Mouse (Mus musculus): ENCODE measurements around the gene Slc25a19. TPM values are rescaled to one million over a fixed set of nuclear protein-coding genes. Genes with fewer than 3 reads are reported as not detected.

Slc25a19 gene
- polyA plus RNA-seq, 1 experiment from 2014 or later: 24.3 TPM

- no peaks in the 10 kb centered on the region for H3K27me3 ChIP-seq (ENCODE audit: control insufficient read depth, insufficient read depth, low read length)
- H3K4me1 ChIP-seq (ENCODE audit: control insufficient read depth, insufficient read depth, low read length): peaks cover 15% of the 10 kb centered on the region; the same call in 1 of the 2 replicates
- H3K9ac ChIP-seq (replicated peaks; ENCODE audit: low read depth, low read length): peak overlapping the region; percentile 52
- no peak; the same call in 1 of the 2 replicates for ATAC-seq (ENCODE audit: insufficient number of reproducible peaks, insufficient read depth, low FRiP score, low read depth)
- WGBS: under 1% methylated on average over 16 of the region's 16 CpGs
- no peaks in the 10 kb centered on the region for H3K9me3 ChIP-seq (ENCODE audit: control insufficient read depth, low read depth, low read length)
- peaks cover 6% of the 10 kb centered on the region; the same call in 1 of the 2 replicates for H3K36me3 ChIP-seq (ENCODE audit: control insufficient read depth, insufficient read depth, low read length)
- H3K4me3 ChIP-seq (ENCODE audit: low read depth, low read length): peak overlapping the region; percentile 66
- H3K27ac ChIP-seq (ENCODE audit: low read length): peak overlapping the region; percentile 92
- peak overlapping the region; percentile 47 for H3K4me2 ChIP-seq (replicated peaks; ENCODE audit: low read depth, low read length)
These were observed 14.8 kb downstream of the Slc25a19 start for GRCm38 (mm10) chr11:115613138-115613945.

- Histone ChIP-seq H3K27me3 (ENCODE audit: control insufficient read depth, insufficient read depth, low read length) (no peaks in the 10 kb centered on the region), H3K4me2 (replicated peaks; ENCODE audit: low read depth, low read length) (peak within 1 kb of the TSS; percentile 47), H3K27ac (ENCODE audit: low read length) (peak within 1 kb of the TSS; percentile 92), H3K4me1 (ENCODE audit: control insufficient read depth, insufficient read depth, low read length) (peaks cover 15% of the 10 kb centered on the region; the same call in 1 of the 2 replicates), H3K9me3 (ENCODE audit: control insufficient read depth, low read depth, low read length) (no peaks in the 10 kb centered on the region), H3K36me3 (ENCODE audit: control insufficient read depth, insufficient read depth, low read length) (peaks cover 14% of the 10 kb centered on the region), H3K4me3 (ENCODE audit: low read depth, low read length) (peak within 1 kb of the TSS; percentile 66), H3K9ac (replicated peaks; ENCODE audit: low read depth, low read length) (peak within 1 kb of the TSS; percentile 52)
- WGBS: under 1% methylated on average over 42 of the region's 80 CpGs
- peak; percentile 83 for ATAC-seq (ENCODE audit: insufficient number of reproducible peaks, insufficient read depth, low FRiP score, low read depth)
These were observed 15.5 kb downstream of the Slc25a19 start, which contains the start of gene Mif4gd for GRCm38 (mm10) chr11:115612410-115613137. Mif4gd (minus strand) TSS chr11:115612969.

GRCm38 (mm10) chr11:115612059-115612409 is 16.1 kb downstream of the Slc25a19 start:
- Histone ChIP-seq H3K9me3 (ENCODE audit: control insufficient read depth, low read depth, low read length) (no peaks in the 10 kb centered on the region), H3K9ac (replicated peaks; ENCODE audit: low read depth, low read length) (peak overlapping the region; percentile 52), H3K4me3 (ENCODE audit: low read depth, low read length) (peak overlapping the region; percentile 66), H3K36me3 (ENCODE audit: control insufficient read depth, insufficient read depth, low read length) (peaks cover 19% of the 10 kb centered on the region), H3K27me3 (ENCODE audit: control insufficient read depth, insufficient read depth, low read length) (no peaks in the 10 kb centered on the region), H3K4me2 (replicated peaks; ENCODE audit: low read depth, low read length) (peak overlapping the region; percentile 47), H3K27ac (ENCODE audit: low read length) (peak overlapping the region; percentile 92; the same call in 1 of the 2 replicates), H3K4me1 (ENCODE audit: control insufficient read depth, insufficient read depth, low read length) (peaks cover 15% of the 10 kb centered on the region; the same call in 1 of the 2 replicates)
- peak; percentile 4 for ATAC-seq (ENCODE audit: insufficient number of reproducible peaks, insufficient read depth, low FRiP score, low read depth)
- WGBS: under 1% methylated on average over 13 of the region's 13 CpGs

- Histone ChIP-seq H3K4me2 (replicated peaks; ENCODE audit: low read depth, low read length) (peak overlapping the region; percentile 47; the same call in 1 of the 2 replicates), H3K4me1 (ENCODE audit: control insufficient read depth, insufficient read depth, low read length) (peaks cover 15% of the 10 kb centered on the region; the same call in 1 of the 2 replicates), H3K27ac (ENCODE audit: low read length) (no peak overlapping the region), H3K9me3 (ENCODE audit: control insufficient read depth, low read depth, low read length) (no peaks in the 10 kb centered on the region), H3K27me3 (ENCODE audit: control insufficient read depth, insufficient read depth, low read length) (no peaks in the 10 kb centered on the region), H3K4me3 (ENCODE audit: low read depth, low read length) (no peak overlapping the region), H3K9ac (replicated peaks; ENCODE audit: low read depth, low read length) (no peak overlapping the region), H3K36me3 (ENCODE audit: control insufficient read depth, insufficient read depth, low read length) (peaks cover 27% of the 10 kb centered on the region)
- WGBS: 61% methylated on average over 6 of the region's 6 CpGs
- no peak for ATAC-seq (ENCODE audit: insufficient number of reproducible peaks, insufficient read depth, low FRiP score, low read depth)
These were observed 16.9 kb downstream of the Slc25a19 start for GRCm38 (mm10) chr11:115611173-115611572.

GRCm38 (mm10) chr11:115609576-115609975 is 18.5 kb downstream of the Slc25a19 start:
- no peak for ATAC-seq (ENCODE audit: insufficient number of reproducible peaks, insufficient read depth, low FRiP score, low read depth)
- H3K9ac ChIP-seq (replicated peaks; ENCODE audit: low read depth, low read length): no peak overlapping the region
- no peak overlapping the region for H3K4me3 ChIP-seq (ENCODE audit: low read depth, low read length)
- no peak overlapping the region for H3K4me2 ChIP-seq (replicated peaks; ENCODE audit: low read depth, low read length)
- no peaks in the 10 kb centered on the region for H3K27me3 ChIP-seq (ENCODE audit: control insufficient read depth, insufficient read depth, low read length)
- no peaks in the 10 kb centered on the region for H3K9me3 ChIP-seq (ENCODE audit: control insufficient read depth, low read depth, low read length)
- WGBS: 61% methylated on average over 3 of the region's 3 CpGs
- no peak overlapping the region for H3K27ac ChIP-seq (ENCODE audit: low read length)
- peaks cover 34% of the 10 kb centered on the region for H3K36me3 ChIP-seq (ENCODE audit: control insufficient read depth, insufficient read depth, low read length)
- peaks cover 21% of the 10 kb centered on the region for H3K4me1 ChIP-seq (ENCODE audit: control insufficient read depth, insufficient read depth, low read length)

GRCm38 (mm10) chr11:115608421-115609399 is 19.4 kb downstream of the Slc25a19 start:
- WGBS: 82% methylated on average over 23 of the region's 23 CpGs
- no peak overlapping the region for H3K9ac ChIP-seq (replicated peaks; ENCODE audit: low read depth, low read length)
- peaks cover 21% of the 10 kb centered on the region for H3K4me1 ChIP-seq (ENCODE audit: control insufficient read depth, insufficient read depth, low read length)
- no peak overlapping the region for H3K4me2 ChIP-seq (replicated peaks; ENCODE audit: low read depth, low read length)
- ATAC-seq (ENCODE audit: insufficient number of reproducible peaks, insufficient read depth, low FRiP score, low read depth): no peak
- no peak overlapping the region for H3K27ac ChIP-seq (ENCODE audit: low read length)
- H3K27me3 ChIP-seq (ENCODE audit: control insufficient read depth, insufficient read depth, low read length): no peaks in the 10 kb centered on the region
- no peak overlapping the region for H3K4me3 ChIP-seq (ENCODE audit: low read depth, low read length)
- peaks cover 34% of the 10 kb centered on the region for H3K36me3 ChIP-seq (ENCODE audit: control insufficient read depth, insufficient read depth, low read length)
- H3K9me3 ChIP-seq (ENCODE audit: control insufficient read depth, low read depth, low read length): no peaks in the 10 kb centered on the region

- H3K36me3 ChIP-seq (ENCODE audit: control insufficient read depth, insufficient read depth, low read length): peaks cover 34% of the 10 kb centered on the region
- 95% methylated on average over 18 of the region's 18 CpGs for WGBS
- ATAC-seq (ENCODE audit: insufficient number of reproducible peaks, insufficient read depth, low FRiP score, low read depth): no peak
- H3K4me3 ChIP-seq (ENCODE audit: low read depth, low read length): no peak overlapping the region
- H3K9me3 ChIP-seq (ENCODE audit: control insufficient read depth, low read depth, low read length): no peaks in the 10 kb centered on the region
- no peak overlapping the region for H3K27ac ChIP-seq (ENCODE audit: low read length)
- no peak overlapping the region for H3K4me2 ChIP-seq (replicated peaks; ENCODE audit: low read depth, low read length)
- H3K27me3 ChIP-seq (ENCODE audit: control insufficient read depth, insufficient read depth, low read length): no peaks in the 10 kb centered on the region
- peaks cover 18% of the 10 kb centered on the region for H3K4me1 ChIP-seq (ENCODE audit: control insufficient read depth, insufficient read depth, low read length)
- no peak overlapping the region for H3K9ac ChIP-seq (replicated peaks; ENCODE audit: low read depth, low read length)
These were observed 21.4 kb downstream of the Slc25a19 start for GRCm38 (mm10) chr11:115606733-115607132.

All from stomach, embryonic 14.5 days (tissue).